8 mouse cellular contexts compared by ENCODE assay signal in the genomic region with DNA sequence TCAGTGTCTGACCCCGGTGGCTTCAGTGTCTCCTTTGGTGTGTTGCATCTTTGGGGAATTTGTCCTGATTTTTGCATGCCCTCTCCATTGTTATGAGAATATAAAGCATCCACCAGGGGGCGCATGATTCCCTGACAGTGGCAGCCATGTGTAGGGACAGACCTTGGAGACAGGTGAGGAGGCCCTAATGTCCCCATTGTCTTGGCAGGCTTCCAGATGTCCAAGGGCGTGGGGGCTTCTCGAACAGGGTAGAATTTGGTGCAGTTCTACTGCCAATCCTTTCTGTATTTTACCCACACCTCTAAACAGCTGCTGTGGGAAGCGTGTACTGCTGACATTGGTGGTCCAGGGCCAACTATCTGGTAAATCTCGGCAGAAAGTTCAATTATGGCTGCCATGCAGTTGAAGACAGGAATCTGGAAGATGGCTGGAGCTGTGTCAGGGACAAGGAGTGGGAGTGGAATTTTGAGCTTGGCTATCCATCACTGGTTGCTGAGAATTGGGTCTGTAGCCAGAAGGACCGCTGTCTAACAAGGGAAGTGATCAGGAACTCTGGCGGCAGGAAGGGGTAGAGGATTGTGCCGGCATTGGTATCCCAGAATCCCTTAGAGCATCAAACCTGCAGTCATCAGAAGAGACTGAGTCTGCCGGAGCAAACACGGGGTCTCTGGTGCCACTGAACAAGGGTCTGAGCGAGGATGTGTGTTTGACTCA. TPM values are rescaled to one million over a fixed set of nuclear protein-coding genes. Genes with fewer than 3 reads are reported as not detected.
DNase-seq lines count a peak whose midpoint lies in the region; ATAC-seq and TF ChIP-seq lines count a peak whose summit lies in the region.

No protein-coding gene starts in this region.

- H3K9me3 ChIP-seq in heart, embryonic 12.5 days (replicated peaks) = no peaks in the 10 kb centered on the region
- H3K9me3 ChIP-seq in stomach, embryonic 16.5 days (replicated peaks; ENCODE audit: control insufficient read depth, low read length) = no peaks in the 10 kb centered on the region

- peak; percentile 90 for DNase-seq in heart, adult 11 months
- DNase-seq in ZHBTc4 (ENCODE audit: low read depth, low spot score) = peak; percentile 90
- DNase-seq in layer of hippocampus, adult 9-10 months (ENCODE audit: low spot score) = peak; percentile 50
- DNase-seq in lung, postnatal 25 days (ENCODE audit: low spot score) = peak; percentile 44

- H3K36me3 ChIP-seq in heart, embryonic 12.5 days = no peaks in the 10 kb centered on the region
- H3K36me3 ChIP-seq in stomach, embryonic 16.5 days (ENCODE audit: control insufficient read depth, insufficient read depth, low read length) = no peaks in the 10 kb centered on the region

- H3K4me2 ChIP-seq in heart, embryonic 12.5 days = no peak overlapping the region
- H3K4me2 ChIP-seq in stomach, embryonic 16.5 days (ENCODE audit: low read depth, low read length) = no peak overlapping the region

- H3K9ac ChIP-seq in heart, embryonic 12.5 days = no peak overlapping the region
- no peak overlapping the region for H3K9ac ChIP-seq in stomach, embryonic 16.5 days (ENCODE audit: low read length)

- no peak for ATAC-seq in heart, embryonic 12.5 days (ENCODE audit: insufficient number of reproducible peaks, low FRiP score)
- peak; percentile 55 for ATAC-seq in granulocyte monocyte progenitor cell, adult 5-6 weeks (replicated peaks; ENCODE audit: poor library complexity, severe bottlenecking)
- ATAC-seq in stomach, embryonic 16.5 days (ENCODE audit: insufficient read depth, low FRiP score) = peak; percentile 27; the same call in 1 of the 2 replicates

- TF ChIP-seq CTCF in cortical plate, adult 2 months (IDR thresholded peaks at IDR 0.05; ENCODE audit: extremely low read depth, insufficient read depth, low read length) = peak; percentile 62

- H3K27ac ChIP-seq in heart, embryonic 12.5 days (ENCODE audit: poor library complexity, severe bottlenecking) = no peak overlapping the region
- no peak overlapping the region for H3K27ac ChIP-seq in cortical plate, adult 2 months (ENCODE audit: insufficient read depth, low read length)
- H3K27ac ChIP-seq in stomach, embryonic 16.5 days (ENCODE audit: low read length) = no peak overlapping the region

- no peak for TF ChIP-seq POLR2A in cortical plate, adult 2 months (IDR thresholded peaks at IDR 0.05; ENCODE audit: extremely low read depth, insufficient read depth, low read length)

- no peak overlapping the region for H3K4me3 ChIP-seq in heart, embryonic 12.5 days
- no peak overlapping the region for H3K4me3 ChIP-seq in cortical plate, adult 2 months (ENCODE audit: insufficient read depth, low read length)
- no peak overlapping the region for H3K4me3 ChIP-seq in stomach, embryonic 16.5 days (replicated peaks; ENCODE audit: low read length)

- H3K4me1 ChIP-seq in heart, embryonic 12.5 days (replicated peaks) = peaks cover 7% of the 10 kb centered on the region; the same call in 1 of the 2 replicates
- no peaks in the 10 kb centered on the region; the same call in 1 of the 2 replicates for H3K4me1 ChIP-seq in cortical plate, adult 2 months (ENCODE audit: control insufficient read depth, insufficient read depth, low read length)
- no peaks in the 10 kb centered on the region; the same call in 1 of the 2 replicates for H3K4me1 ChIP-seq in stomach, embryonic 16.5 days (ENCODE audit: control insufficient read depth, insufficient read depth, low read length)

- H3K27me3 ChIP-seq in heart, embryonic 12.5 days (replicated peaks) = peaks cover 22% of the 10 kb centered on the region
- H3K27me3 ChIP-seq in stomach, embryonic 16.5 days (ENCODE audit: control insufficient read depth, insufficient read depth, low read length) = no peaks in the 10 kb centered on the region

- 61% methylated on average over 12 of the region's 12 CpGs for WGBS in heart, embryonic 12.5 days
- 57% methylated on average over 12 of the region's 12 CpGs for WGBS in stomach, embryonic 16.5 days

RNA-seq across cellular contexts. Expression of gene Cldn14, which starts 29.8 kb away (rescaled TPM):
- polyA plus RNA-seq in heart, embryonic 12.5 days (2016; fragmentation: Nextera tagmentation; extraction: Ambion mirVana) = not detected in 2 replicates
- 3.5 and 4.1 TPM in 2 replicates for polyA plus RNA-seq in cortical plate, adult 2 months (2012; rRNA removed)
- not detected in 2 replicates for total RNA-seq in granulocyte monocyte progenitor cell, adult 5-6 weeks (2014; fragmentation: Nextera tagmentation)
- not detected in 2 replicates for total RNA-seq in granulocyte monocyte progenitor cell, adult 5-6 weeks (2017)
- 0.14 TPM in 1 of 2 replicates, not detected in the other for polyA plus RNA-seq in stomach, embryonic 16.5 days (2015; fragmentation: Nextera tagmentation; extraction: Ambion mirVana)

RNA-seq across cellular contexts. Expression of gene Sim2, which starts 46.3 kb away (rescaled TPM):
- not detected in 2 replicates for polyA plus RNA-seq in heart, embryonic 12.5 days (2016; fragmentation: Nextera tagmentation; extraction: Ambion mirVana)
- polyA plus RNA-seq in cortical plate, adult 2 months (2012; rRNA removed) = 0.09 TPM in 1 of 2 replicates, not detected in the other
- not detected in 2 replicates for total RNA-seq in granulocyte monocyte progenitor cell, adult 5-6 weeks (2014; fragmentation: Nextera tagmentation)
- 0.09 and 0.26 TPM in 2 replicates for total RNA-seq in granulocyte monocyte progenitor cell, adult 5-6 weeks (2017)
- polyA plus RNA-seq in stomach, embryonic 16.5 days (2015; fragmentation: Nextera tagmentation; extraction: Ambion mirVana) = 0.07 and 0.17 TPM in 2 replicates
